Mouse (Mus musculus) lung, embryonic 14.5 days (tissue): ENCODE data around the gene Cdh4. TPM values are rescaled to one million over a fixed set of nuclear protein-coding genes. Genes with fewer than 3 reads are reported as not detected.

Experiments used
- ATAC-seq: fragments of 200-750 bp; cut with Nextera tagmentation; 2 replicates; pipeline ENCODE4 v1.8.0; 2017; ENCODE audit warnings: mild to moderate bottlenecking, moderate TSS enrichment, moderate library complexity; ENCODE audit not compliant: insufficient read depth
- DNase-seq: peaks from one replicate; pipeline ENCODE4 v3.0.0-alpha.2; 2015
- H3K27ac ChIP-seq: fragments of 300-500 bp; sonication (generic); 2 replicates; pipeline ENCODE4 v1.5.1; 2014; ENCODE audit warnings: low read depth, mild to moderate bottlenecking, moderate library complexity
- H3K27me3 ChIP-seq: fragments of 300-500 bp; sonication (generic); 2 replicates; pipeline ENCODE4 v1.6.1; 2014; ENCODE audit warnings: low read length, control low read depth; ENCODE audit not compliant: insufficient read depth
- H3K36me3 ChIP-seq: fragments of 300-500 bp; sonication (generic); 2 replicates; pipeline ENCODE4 v1.6.1; 2014; ENCODE audit warnings: control low read depth; ENCODE audit not compliant: insufficient read depth
- H3K4me1 ChIP-seq: fragments of 300-500 bp; sonication (generic); 2 replicates; pipeline ENCODE4 v1.6.1; 2014; ENCODE audit warnings: antibody characterized with exemption, control low read depth; ENCODE audit not compliant: insufficient read depth
- H3K4me2 ChIP-seq: fragments of 300-500 bp; sonication (generic); 2 replicates; pipeline ENCODE4 v1.6.1; 2014; ENCODE audit warnings: mild to moderate bottlenecking
- H3K4me3 ChIP-seq: fragments of 300-500 bp; sonication (generic); 2 replicates; pipeline ENCODE4 v1.5.1; 2014; ENCODE audit warnings: low read depth, low read length
- H3K9ac ChIP-seq: fragments of 300-500 bp; sonication (generic); 2 replicates; pipeline ENCODE4 v1.6.1; 2014
- H3K9me3 ChIP-seq: fragments of 300-500 bp; sonication (generic); 2 replicates; pipeline ENCODE4 v1.6.1; 2016; ENCODE audit warnings: low read depth, low read length, control low read depth
- CTCF ChIP-seq: IDR thresholded peaks from 2 replicates; pipeline ENCODE4 v1.5.1; 2016; ENCODE audit warnings: antibody characterized with exemption, low read depth
- WGBS: fragments of 180-500 bp; shearing (Covaris S2); extraction: QIAGEN DNeasy Blood & Tissue Kit; methylation state at CpG from one replicate; pipeline ENCODE4 v1.1.7; 2014; 5-methylcytosine and 5-hydroxymethylcytosine counted together
- polyA plus RNA-seq: library from polyadenylated mRNA; unstranded; fragments of >200 nt; fragmentation: Nextera tagmentation; extraction: Ambion mirVana; gene quantifications from 2 replicates; pipeline ENCODE4 v1.2.1, GENCODE M21; 2014

Gene Cdh4
- polyA plus RNA-seq, 1 experiment from 2014 or later = 4.9 TPM

DNA sequence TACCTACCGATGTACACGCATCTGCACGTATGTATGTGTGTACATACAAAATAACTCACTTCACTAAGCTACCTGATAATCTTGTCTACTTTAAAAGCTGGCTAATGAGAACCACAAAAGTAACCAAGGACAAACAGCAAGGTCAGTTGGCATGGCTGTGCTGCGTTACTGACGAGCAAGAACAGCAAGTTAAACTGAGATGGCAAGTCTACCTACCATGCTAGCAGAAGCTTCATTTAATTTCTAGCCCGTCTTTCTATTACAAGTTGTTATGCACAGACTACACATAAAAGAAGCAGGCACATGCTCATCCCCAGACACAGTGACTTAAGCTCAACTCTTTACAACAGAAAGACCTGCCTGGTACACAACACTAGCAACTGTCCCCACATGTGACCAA, 504.3 kb downstream of the Cdh4 start:
- 89% methylated on average over 6 of the region's 6 CpGs for WGBS
- H3K36me3 ChIP-seq = no peaks in the 10 kb centered on the region
- H3K4me2 ChIP-seq = no peak overlapping the region
- H3K27me3 ChIP-seq = no peaks in the 10 kb centered on the region
- no peaks in the 10 kb centered on the region for H3K9me3 ChIP-seq
- ATAC-seq (no peak), DNase-seq (no peak)
- H3K4me3 ChIP-seq = no peak overlapping the region
- TF ChIP-seq CTCF = no peak
- no peak overlapping the region for H3K27ac ChIP-seq
- no peak overlapping the region for H3K9ac ChIP-seq
- no peaks in the 10 kb centered on the region for H3K4me1 ChIP-seq

DNA sequence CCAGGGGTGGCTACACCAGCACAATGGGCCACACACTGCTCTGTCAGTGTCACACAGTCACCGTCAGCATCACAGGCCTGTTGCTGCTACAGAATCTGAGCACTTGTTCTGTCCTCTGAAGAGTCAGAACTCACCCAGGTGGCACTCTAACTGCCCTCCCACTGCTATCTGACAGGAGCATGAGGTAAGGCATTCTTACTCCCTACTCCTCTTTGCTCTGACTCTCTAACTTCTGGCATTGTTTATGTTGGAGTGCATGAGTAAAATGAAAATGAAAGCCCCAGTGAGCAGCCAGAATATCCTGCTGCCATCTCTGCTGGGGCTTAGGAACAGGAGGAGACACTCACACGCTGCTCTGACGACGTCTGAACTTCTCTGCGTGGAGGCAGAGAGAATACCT, 505.4 kb downstream of the Cdh4 start:
- Histone ChIP-seq H3K4me1 (peaks cover 6% of the 10 kb centered on the region; the same call in 1 of the 2 replicates), H3K27me3 (no peaks in the 10 kb centered on the region), H3K36me3 (no peaks in the 10 kb centered on the region), H3K4me3 (no peak overlapping the region), H3K27ac (no peak overlapping the region), H3K9ac (no peak overlapping the region), H3K9me3 (no peaks in the 10 kb centered on the region), H3K4me2 (no peak overlapping the region)
- no peak for TF ChIP-seq CTCF
- DNase-seq (peak; percentile 6), ATAC-seq (no peak)
- 35% methylated on average over 5 of the region's 5 CpGs for WGBS

DNA sequence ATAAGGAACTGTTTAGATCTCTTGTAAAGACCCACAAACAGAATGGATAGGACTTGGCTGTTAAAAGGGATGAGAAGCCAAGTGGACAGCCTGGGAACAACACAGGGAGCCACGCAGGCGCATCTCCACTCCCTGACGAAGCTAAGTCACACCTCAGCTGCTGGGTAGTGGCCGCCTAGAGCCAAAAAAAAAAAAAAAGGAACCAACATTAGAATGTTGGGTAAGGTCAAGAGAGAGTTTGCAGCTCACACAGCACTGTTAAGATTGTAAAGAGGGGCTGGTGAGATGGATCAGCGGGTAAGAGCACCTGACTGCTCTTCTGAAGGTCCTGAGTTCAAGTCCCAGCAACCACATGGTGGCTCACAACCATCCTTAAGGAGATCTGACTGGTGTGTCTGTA, 506.6 kb downstream of the Cdh4 start:
- H3K27me3 ChIP-seq = no peaks in the 10 kb centered on the region
- H3K9ac ChIP-seq = no peak overlapping the region
- WGBS = 82% methylated on average over 5 of the region's 5 CpGs
- no peaks in the 10 kb centered on the region for H3K36me3 ChIP-seq
- no peak for ATAC-seq
- H3K27ac ChIP-seq = no peak overlapping the region
- DNase-seq = no peak
- H3K4me1 ChIP-seq = peaks cover 10% of the 10 kb centered on the region; the same call in 1 of the 2 replicates
- no peak overlapping the region for H3K4me2 ChIP-seq
- no peak for TF ChIP-seq CTCF
- H3K9me3 ChIP-seq = no peaks in the 10 kb centered on the region
- H3K4me3 ChIP-seq = no peak overlapping the region
